Mouse (Mus musculus) lung, adult 18-20 months (tissue): Measurements from ENCODE around the gene Art4.
A peak's percentile ranks its signal among the peaks of the same experiment; 100 is the strongest.

Experiments
- DNase-seq, 2 experiments: peaks; one replicate each; pipeline ENCODE4 v3.0.0; 2022; ENCODE audit warnings: mixed read lengths in 2 of 2

The Art4 gene

GRCm38 (mm10) chr6:136821086-136821485, 36.4 kb downstream of the Art4 start:
- no peak for DNase-seq

DNA sequence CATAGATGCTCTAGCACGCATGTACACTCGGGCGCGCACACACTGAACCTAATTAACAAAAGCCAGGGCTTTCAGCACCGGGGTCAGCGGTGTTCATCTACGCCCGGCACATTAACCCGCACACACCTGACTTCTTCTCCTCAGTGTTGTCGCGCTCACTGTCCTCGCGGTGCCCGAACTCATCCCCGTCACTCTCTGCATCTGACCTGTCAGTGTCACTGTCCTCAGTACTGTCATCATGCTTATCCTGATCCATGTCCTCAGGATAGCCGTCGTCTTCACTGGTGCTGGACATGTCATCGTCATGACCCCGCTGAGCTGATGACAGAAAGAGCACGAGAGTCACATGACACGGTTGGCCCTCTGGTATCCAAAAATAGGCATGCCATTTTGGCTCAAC, 37.2 kb downstream of the Art4 start:
- no peak for DNase-seq

DNA sequence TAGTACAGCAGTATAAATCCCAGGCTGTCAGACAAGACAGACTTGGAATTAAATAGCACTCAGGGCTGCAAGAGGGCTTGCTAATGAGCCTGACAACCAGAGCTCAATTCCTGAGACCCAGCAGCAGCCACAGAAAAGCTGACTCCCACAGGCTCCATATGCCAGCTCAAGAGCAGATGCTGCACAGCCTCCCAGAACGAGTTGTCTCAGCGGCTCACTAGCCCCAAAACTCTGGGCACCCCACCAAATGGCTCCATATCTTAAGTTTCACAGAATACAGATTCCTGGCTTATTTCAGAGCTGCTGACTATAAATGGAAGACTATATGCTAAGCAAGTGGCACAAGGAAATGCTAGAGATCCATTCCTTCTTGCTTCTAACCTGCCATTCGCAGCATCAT, 40.0 kb downstream of the Art4 start:
- no peak for DNase-seq

DNA sequence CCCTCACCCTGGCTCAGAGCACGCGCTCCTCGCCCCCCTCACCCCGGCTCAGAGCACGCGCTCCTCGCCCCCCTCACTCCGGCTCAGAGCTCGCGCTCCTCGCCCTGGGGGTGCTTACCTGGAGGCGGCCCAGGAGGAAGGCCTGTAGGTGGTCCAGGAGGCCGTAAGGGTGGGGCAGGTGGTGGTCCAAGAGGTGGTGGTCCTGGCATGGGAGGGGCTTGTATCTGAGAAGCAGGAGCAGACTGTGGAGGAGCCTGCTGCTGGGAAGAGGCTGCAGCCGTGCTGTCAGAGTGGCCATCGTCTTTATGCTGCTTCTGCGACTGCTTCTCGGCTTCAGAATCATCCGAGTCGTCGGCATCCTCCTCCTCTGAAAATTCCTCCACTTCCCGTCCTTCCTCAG, 40.7 kb downstream of the Art4 start:
- DNase-seq: no peak

GRCm38 (mm10) chr6:136815381-136815780, 42.2 kb downstream of the Art4 start:
- DNase-seq: no peak

- peak in 1 of 2 experiments; percentile 43 for DNase-seq
Measured at GRCm38 (mm10) chr6:136813117-136813516, 44.4 kb downstream of the Art4 start.

DNA sequence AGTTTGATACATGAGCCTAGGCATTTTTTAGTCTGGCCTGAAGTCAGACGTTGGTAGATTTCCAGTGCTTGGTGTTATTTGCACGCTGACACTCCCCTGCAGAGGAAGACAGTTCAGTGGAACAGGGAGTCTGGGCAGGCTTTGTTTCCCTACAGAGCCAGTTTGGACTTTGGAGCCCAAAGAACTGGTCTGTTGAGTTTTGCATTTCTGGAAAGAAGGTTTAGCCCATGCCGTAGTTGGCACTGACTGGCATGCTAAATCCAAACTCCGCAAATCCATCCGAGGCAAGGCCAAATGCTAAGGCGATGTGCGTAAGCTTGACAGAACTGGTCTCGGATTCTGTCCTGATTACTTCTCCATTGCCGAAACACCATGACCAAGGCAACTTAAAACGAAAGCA, 46.3 kb downstream of the Art4 start:
- DNase-seq: no peak

GRCm38 (mm10) chr6:136809673-136810072, 47.9 kb downstream of the Art4 start:
- no peak for DNase-seq

GRCm38 (mm10) chr6:136809077-136809476, 48.5 kb downstream of the Art4 start:
- DNase-seq: peak; percentile 85 to 87

DNA sequence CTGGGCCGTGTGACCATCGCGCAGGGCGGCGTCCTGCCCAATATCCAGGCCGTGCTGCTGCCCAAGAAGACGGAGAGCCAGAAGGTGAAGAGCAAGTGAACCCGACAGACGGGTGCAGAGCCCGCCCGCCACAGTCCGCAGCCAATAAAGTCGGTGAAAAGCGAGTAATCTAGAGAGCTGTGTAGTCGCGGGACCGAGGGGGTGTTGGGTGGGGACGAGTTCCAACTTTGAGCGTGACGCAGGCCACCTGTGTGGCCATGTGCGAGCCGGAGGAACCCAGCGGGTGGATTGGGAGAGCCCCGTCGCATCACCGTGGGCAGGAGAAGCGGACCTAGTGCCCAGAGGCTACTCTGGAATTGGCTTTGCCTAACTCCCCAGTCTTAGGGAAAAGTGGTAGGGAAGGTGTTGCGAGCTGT, 48.9 kb downstream of the Art4 start:
- peak; percentile 43 to 46 for DNase-seq

- DNase-seq: peak; percentile 98
Measured at GRCm38 (mm10) chr6:136808014-136808417, 49.5 kb downstream of the Art4 start, which contains the start of gene H2afj. Gene H2afj (plus strand): TSS chr6:136808244.

DNA sequence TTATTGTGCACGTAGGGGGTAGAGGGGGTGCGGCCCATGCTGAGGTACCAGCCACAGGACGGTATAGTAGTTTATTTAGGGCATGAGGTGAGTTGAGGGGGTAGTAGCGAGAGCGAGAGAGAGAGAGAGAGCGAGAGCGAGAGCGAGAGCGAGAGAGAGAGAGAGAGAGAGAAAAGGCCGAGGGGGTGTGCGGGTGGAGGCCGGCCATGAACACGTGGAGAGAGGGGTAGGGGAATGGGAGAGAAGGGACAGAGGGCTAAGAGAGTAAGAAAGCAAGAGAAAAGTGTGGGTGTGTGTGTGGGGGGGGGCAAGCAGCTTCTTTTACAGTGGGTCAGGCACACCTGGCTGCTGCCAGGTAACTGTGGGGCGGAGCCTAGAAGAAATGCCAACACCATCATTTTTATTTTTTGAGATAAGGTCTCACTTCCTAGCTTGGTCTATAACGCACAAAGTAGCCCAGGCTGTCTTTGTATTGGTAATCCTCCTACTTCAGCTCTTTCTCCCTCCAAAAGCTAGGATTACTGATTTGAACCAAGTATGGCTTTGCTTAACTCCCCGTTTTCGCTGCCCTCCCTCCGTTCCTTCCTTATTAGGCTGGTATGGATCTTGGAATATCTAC, 50.0 kb downstream of the Art4 start:
- DNase-seq: no peak

- DNase-seq: peak; percentile 78 to 79
Measured at GRCm38 (mm10) chr6:136806819-136807218, 50.7 kb downstream of the Art4 start.

- DNase-seq: no peak
Measured at GRCm38 (mm10) chr6:136805409-136805775, 52.1 kb downstream of the Art4 start.

GRCm38 (mm10) chr6:136804705-136805408, 52.7 kb downstream of the Art4 start:
- no peak for DNase-seq

GRCm38 (mm10) chr6:136803739-136804633, 53.5 kb downstream of the Art4 start, which contains the start of gene Hist4h4:
Gene Hist4h4 (minus strand): TSS chr6:136804415.
- peak; percentile 96 for DNase-seq

DNA sequence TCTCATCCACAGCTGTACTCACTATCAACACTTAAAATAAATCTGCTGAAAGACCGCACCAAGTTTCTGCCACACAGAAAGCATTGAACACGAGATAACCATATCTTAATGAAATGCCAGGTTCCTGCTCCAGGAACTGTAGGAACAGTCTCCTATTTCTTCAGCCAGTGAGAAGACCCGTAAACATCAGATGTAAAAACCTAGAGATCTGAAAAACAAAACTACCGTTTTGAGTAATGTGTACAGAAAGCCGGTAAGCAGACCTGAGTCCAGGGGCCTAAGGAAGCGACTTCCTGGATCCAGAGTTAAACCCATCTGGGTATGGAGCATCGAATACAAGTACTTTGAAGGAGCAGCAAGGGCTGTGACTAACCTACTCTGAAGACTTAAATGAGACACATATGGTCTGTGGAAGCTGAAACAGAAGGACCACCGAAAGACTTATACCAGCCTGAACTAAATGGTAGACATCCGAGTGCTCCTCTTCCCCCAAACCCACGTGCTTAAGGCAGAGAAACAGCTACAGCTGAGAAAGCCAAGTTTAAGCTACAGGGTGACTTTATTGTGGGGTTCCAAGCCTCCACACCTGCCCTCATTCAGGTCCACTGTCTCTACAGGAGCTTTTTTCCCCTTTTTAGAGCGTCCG, 54.3 kb downstream of the Art4 start:
- no peak for DNase-seq

- DNase-seq: no peak
Measured at GRCm38 (mm10) chr6:136801274-136801673, 56.3 kb downstream of the Art4 start.

GRCm38 (mm10) chr6:136800710-136801109, 56.8 kb downstream of the Art4 start:
- DNase-seq: no peak
